Mouse (Mus musculus) liver, adult 2 months (tissue): ENCODE measurements at regions not wholly inside any gene's neighbourhood (a gene's known extent, or its start where the extent isn't known, plus 50 kb on each side); places are given as distances from the start of the nearest gene placed in this dataset.
"Not testable (repeated sequence)": the region's sequence is repeated elsewhere in the genome, so short reads cannot be mapped to it uniquely, and the experiment has no call there.

ENCODE experiments used
- DNase-seq: peaks from one replicate; pipeline ENCODE4 v3.0.0-alpha.2; 2011; ENCODE audit warnings: low read depth, low spot score; ENCODE audit errors: extremely low read depth
- H3K27ac ChIP-seq: fragments of 200-500 bp; replicated peaks from 2 replicates; pipeline ENCODE4 v1.5.1; 2012; ENCODE audit warnings: low read depth, mild to moderate bottlenecking, control low read depth, inconsistent platforms, low read length; ENCODE audit not compliant: insufficient read depth
- H3K27me3 ChIP-seq: fragments of 200-500 bp; 2 replicates; pipeline ENCODE4 v1.6.1; 2012; ENCODE audit warnings: mild to moderate bottlenecking, moderate library complexity, low read length, inconsistent platforms; ENCODE audit not compliant: control insufficient read depth, insufficient read depth
- H3K36me3 ChIP-seq: fragments of 200-500 bp; 2 replicates; pipeline ENCODE4 v1.6.1; 2012; ENCODE audit warnings: low read length, inconsistent platforms; ENCODE audit not compliant: control insufficient read depth, insufficient read depth
- H3K4me1 ChIP-seq: fragments of 200-500 bp; 2 replicates; pipeline ENCODE4 v1.6.1; 2011; ENCODE audit warnings: low read length; ENCODE audit not compliant: control insufficient read depth, insufficient read depth
- H3K4me3 ChIP-seq: fragments of 200-500 bp; 2 replicates; pipeline ENCODE4 v1.5.1; 2011; ENCODE audit warnings: low read depth, mild to moderate bottlenecking, control low read depth, low read length, moderate library complexity; ENCODE audit not compliant: insufficient read depth
- H3K79me2 ChIP-seq: fragments of 200-500 bp; 2 replicates; pipeline ENCODE4 v1.6.1; 2012; ENCODE audit warnings: inconsistent platforms, mild to moderate bottlenecking, low read length, moderate library complexity; ENCODE audit not compliant: control insufficient read depth, insufficient read depth
- H3K9ac ChIP-seq: fragments of 200-500 bp; 2 replicates; pipeline ENCODE4 v1.6.1; 2012; ENCODE audit warnings: low read depth, mild to moderate bottlenecking, control low read depth, inconsistent platforms, low read length
- CTCF ChIP-seq: fragments of 200-500 bp; IDR thresholded peaks from 2 replicates; pipeline ENCODE4 v1.5.1; 2011; ENCODE audit warnings: low read depth, low read length, control low read depth
- POLR2A ChIP-seq: fragments of 200-500 bp; IDR thresholded peaks from 2 replicates; pipeline ENCODE4 v1.6.1; 2011; ENCODE audit warnings: low read length, control low read depth; ENCODE audit not compliant: insufficient read depth; ENCODE audit errors: extremely low read depth
- WGBS: fragments of 180-500 bp; shearing (Covaris S2); methylation state at CpG from one replicate; pipeline ENCODE4 v1.1.7; 2018; 5-methylcytosine and 5-hydroxymethylcytosine counted together

DNA sequence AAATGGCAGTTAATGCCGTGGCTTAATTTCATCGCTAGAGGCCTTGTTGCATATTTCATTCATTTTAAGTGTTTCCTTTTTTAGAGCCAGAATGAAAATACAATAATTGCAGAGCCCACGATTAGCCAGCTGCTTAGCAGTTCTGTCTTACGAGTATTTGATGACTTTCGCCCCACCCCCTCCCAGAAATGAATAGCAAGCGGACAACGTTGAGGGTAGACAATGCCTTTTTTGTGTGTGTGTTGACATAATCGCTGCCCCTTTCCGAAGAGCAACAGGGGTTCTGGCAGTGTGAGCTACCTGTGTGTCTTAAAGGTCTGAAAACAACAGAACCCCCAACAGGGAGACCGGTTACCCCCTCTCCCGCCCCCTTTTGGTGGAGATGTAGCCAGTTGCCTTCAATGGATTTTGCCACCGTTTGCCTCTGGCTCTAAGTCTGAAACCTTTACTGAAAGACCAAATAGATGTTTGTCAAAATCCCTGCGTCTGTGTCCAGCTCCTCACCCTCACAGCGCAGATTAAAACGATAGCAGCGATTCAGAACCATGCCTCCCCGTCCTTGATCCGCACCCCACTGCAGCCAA lies 242.6 kb upstream of the Gm6793 start:
- Histone ChIP-seq H3K27me3 (no peaks in the 10 kb centered on the region), H3K27ac (no peak overlapping the region), H3K4me1 (no peaks in the 10 kb centered on the region), H3K36me3 (no peaks in the 10 kb centered on the region), H3K79me2 (no peaks in the 10 kb centered on the region), H3K9ac (no peak overlapping the region), H3K4me3 (no peak overlapping the region)
- DNase-seq, result no peak
- 23% methylated on average over 18 of the region's 18 CpGs for WGBS
- TF ChIP-seq POLR2A (no peak), CTCF (no peak)

DNA sequence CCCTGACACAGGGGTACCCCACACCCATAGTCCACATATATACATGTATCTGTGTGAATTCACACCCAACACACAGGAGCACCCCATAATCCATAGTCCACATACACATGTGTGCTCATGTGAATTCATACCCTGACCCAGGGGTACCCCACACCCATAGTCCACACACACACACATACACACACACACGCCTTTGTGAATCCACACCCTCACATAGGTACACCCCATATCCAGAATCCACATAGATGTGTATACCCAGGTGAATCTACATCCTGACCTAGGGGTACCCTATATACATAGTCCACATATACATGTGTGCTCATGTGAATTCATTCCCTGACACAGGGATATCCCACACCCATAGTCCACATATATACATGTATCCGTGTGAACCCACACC lies 231.8 kb upstream of the Gm6793 start:
- H3K27me3 ChIP-seq, DNase-seq, H3K79me2 ChIP-seq, H3K36me3 ChIP-seq, H3K9ac ChIP-seq, H3K27ac ChIP-seq, H3K4me1 ChIP-seq, H3K4me3 ChIP-seq: not testable (repeated sequence)
- 71% methylated on average over 2 of the region's 2 CpGs for WGBS

DNA sequence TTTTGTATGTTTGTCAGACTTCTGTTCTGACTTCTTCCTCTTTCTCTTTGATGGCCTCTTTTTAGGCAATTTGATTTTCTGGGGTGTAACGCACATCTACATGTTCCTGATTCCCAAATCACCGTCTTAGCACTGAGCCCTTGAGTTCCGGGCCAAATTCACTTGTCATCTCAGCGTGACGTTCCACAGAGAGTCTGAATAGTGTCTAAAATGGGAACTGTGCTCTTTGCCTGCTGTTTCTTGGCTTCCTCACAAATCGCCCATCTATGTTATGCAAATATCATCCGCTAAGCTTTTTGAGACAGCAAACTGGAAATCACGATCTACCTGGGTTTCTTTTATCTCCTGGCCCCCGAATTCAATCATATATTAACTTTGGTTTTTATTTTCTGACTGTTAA lies 223.8 kb upstream of the Gm6793 start:
- Histone ChIP-seq H3K36me3 (no peaks in the 10 kb centered on the region), H3K27ac (no peak overlapping the region), H3K4me1 (no peaks in the 10 kb centered on the region), H3K79me2 (no peaks in the 10 kb centered on the region), H3K9ac (no peak overlapping the region), H3K4me3 (no peak overlapping the region), H3K27me3 (no peaks in the 10 kb centered on the region)
- WGBS, result 77% methylated on average over 9 of the region's 9 CpGs
- TF ChIP-seq CTCF (no peak), POLR2A (no peak)
- DNase-seq, result no peak

DNA sequence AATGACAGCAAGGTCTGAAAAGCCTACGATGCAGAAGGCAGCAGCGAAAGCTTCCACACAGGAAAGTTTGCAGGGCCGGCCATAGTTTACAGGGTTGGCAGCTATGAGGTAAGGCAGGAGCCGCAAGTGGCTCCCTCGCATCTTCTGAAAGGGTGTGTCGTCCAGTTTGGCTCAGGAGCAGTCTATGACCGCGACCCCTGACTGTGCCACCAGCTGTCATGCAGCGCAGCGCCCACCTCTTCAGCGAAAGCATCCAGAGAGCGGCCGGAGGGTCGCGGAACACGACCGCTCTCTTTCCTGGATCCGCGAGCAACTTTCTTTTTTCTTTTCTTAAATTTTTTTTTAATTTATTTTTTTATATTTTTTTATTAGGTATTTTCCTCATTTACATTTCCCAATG lies 221.9 kb upstream of the Gm6793 start:
- not testable (repeated sequence) for H3K4me1 ChIP-seq, H3K36me3 ChIP-seq, H3K9ac ChIP-seq, H3K27me3 ChIP-seq, H3K79me2 ChIP-seq, H3K27ac ChIP-seq, DNase-seq, H3K4me3 ChIP-seq
- WGBS, result 93% methylated on average over 19 of the region's 19 CpGs

DNA sequence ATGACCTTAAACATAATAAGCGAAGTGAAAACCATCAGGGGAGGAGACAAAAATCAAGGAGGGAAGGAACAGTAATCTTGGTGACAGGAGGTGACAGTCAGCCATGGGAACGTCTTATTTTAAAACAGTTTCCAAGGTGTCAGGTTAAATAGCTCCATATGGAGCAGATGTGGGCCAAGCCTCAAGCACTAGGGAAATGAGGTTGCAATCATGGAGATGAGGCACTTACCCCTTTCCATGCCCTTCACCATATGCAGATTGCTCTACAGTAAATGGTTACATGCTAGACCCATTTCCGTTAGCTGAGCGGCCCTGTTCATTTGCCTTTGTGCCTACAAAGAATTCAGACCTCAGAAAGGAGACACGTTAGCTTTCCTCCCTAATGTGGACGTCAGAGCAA lies 204.8 kb upstream of the Gm6793 start:
- no peak for TF ChIP-seq POLR2A
- TF ChIP-seq CTCF, result no peak
- WGBS, result 82% methylated on average over 6 of the region's 6 CpGs

DNA sequence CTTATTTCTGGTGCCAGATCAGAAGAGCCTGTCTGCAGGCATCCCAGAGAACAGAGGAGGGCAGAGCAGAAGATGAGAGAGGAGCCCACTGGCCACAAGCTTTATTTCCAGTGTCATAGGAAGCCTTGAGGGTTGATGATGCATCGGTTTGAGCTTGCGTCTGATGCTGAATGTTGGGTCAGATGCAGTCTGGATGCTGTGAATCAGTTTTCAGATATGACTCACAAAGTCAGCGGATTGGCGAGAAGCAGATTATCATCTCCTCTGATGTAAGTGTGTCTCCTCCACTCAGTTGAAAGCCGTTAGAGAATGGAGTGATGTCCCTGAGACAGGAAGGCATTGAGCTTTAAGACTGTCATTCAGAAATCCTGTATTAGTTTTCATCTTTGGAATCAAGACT lies 197.3 kb upstream of the Gm6793 start:
- no peaks in the 10 kb centered on the region for H3K36me3 ChIP-seq
- no peak for DNase-seq
- no peak overlapping the region for H3K9ac ChIP-seq
- H3K79me2 ChIP-seq, result no peaks in the 10 kb centered on the region
- WGBS, result 91% methylated on average over 5 of the region's 5 CpGs
- no peaks in the 10 kb centered on the region for H3K4me1 ChIP-seq
- no peaks in the 10 kb centered on the region for H3K27me3 ChIP-seq
- H3K27ac ChIP-seq, result no peak overlapping the region
- TF ChIP-seq CTCF, result no peak
- TF ChIP-seq POLR2A, result no peak
- H3K4me3 ChIP-seq, result no peak overlapping the region

More for the DNA sequence above, 204.8 kb upstream of the Gm6793 start:
- Histone ChIP-seq H3K79me2 (no peaks in the 10 kb centered on the region), H3K27me3 (no peaks in the 10 kb centered on the region), H3K27ac (no peak overlapping the region), H3K4me3 (no peak overlapping the region), H3K9ac (no peak overlapping the region), H3K4me1 (no peaks in the 10 kb centered on the region), H3K36me3 (no peaks in the 10 kb centered on the region)
- no peak for DNase-seq
